Mouse (Mus musculus) large intestine, adult 2 months (tissue): Measurements from ENCODE around the gene Olfr1258. TPM values are rescaled to one million over a fixed set of nuclear protein-coding genes. Genes with fewer than 3 reads are reported as not detected.
"Not testable (repeated sequence)": the region's sequence is repeated elsewhere in the genome, so short reads cannot be mapped to it uniquely, and the experiment has no call there.

ENCODE experiments used
- DNase-seq: peaks from one replicate; pipeline ENCODE4 v3.0.0-alpha.2; 2012; ENCODE audit warnings: low read depth, low spot score
- WGBS: fragments of 180-500 bp; shearing (Covaris S2); methylation state at CpG from one replicate; pipeline ENCODE4 v1.1.7; 2018; 5-methylcytosine and 5-hydroxymethylcytosine counted together
- polyA plus RNA-seq: library from polyadenylated mRNA; depleted of rRNA; stranded (reverse); fragments of >200 nt; gene quantifications from 2 replicates; pipeline ENCODE4 v1.2.3, GENCODE M21; 2012; rRNA removed

Gene Olfr1258
- not detected in 2 replicates for polyA plus RNA-seq

DNA sequence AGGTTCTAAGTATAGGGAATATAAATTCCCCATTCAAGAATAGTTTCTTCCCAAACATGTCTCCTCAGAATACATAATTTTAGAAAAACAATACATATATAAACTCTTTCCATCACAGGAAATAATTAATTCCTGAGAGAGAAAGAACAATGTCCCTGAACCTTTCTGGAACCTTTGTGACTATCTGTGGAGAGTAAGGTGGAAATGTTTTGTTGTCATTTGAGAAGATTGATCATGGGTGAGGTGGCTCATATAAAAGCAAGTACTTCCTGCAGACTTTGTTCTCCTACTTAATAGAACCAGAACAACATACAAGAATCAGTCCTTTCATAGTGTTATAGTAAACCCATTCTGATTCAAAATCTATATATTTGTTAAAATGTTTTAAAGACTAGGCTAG is at the start of gene Olfr1258:
Olfr1258 (plus strand) TSS at position 301 of the 400 bp plus-strand sequence.
- DNase-seq: no peak

DNA sequence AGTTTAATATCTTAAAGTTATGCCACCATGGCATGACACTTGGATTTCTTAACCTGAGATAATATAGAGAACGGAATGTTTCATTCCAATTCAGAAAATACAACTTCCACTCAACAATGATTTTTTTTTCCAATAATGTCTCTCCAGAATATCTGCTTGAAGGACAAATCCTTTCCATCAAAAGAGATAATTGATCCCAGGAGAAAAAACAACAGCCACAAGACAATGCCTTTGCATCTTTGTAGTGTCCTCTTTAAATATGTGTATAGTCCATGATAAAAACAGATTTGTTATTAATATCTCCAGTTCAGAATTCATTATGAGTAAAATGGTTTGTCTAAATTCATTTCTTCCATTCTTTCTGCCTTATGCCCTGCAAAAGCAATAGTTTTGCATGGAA is 49.0 kb upstream of the Olfr1258 start, which contains the start of gene Olfr1257:
Olfr1257 (plus strand) TSS at position 301 of the 400 bp plus-strand sequence.
- 85% methylated on average over 1 of the region's 1 CpGs for whole genome bisulfite sequencing
- DNase-seq: no peak

DNA sequence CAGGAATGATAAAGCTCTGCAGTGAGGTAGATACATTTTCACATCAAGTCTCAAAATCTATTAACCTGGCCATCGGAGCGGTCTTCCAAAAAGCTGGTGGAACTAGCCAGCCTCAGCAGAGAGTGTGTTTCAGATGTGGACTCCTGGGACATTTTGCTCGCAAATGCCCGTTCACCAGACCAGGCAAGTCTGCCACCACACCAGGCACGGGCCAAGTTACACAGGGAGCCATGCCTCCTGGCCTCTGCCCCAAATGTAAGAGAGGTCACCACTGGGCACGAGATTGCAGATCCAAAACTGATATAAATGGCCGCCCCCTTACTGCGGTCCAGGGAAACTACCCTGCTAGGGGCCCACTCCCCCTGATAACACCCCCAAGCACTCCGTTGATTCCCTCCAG is 14.5 kb upstream of the Olfr1258 start:
- not testable (repeated sequence) for DNase-seq
- WGBS: 90% methylated on average over 9 of the region's 9 CpGs

DNA sequence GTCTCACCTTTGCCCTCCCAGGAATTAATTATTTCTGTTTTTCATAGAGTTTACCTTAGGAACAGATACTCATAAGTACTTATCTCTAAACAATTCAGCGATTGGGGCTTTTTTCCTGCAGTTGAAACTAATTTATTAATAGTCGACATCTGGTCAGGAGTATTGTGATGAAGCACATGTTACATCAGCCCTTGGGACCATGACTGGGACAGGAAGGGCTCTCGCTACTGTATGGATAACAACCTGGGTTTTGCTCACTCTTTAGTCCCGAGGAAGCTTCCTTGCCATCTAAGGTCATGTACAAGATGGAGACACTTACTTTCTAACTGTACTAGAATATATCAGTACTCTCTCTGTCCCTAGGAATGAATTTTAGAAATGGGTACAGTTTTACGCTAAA is 21.5 kb downstream of the Olfr1258 start, which contains the start of gene Olfr1259:
Olfr1259 (minus strand) TSS at position 101 of the 400 bp plus-strand sequence.
- WGBS: 80% methylated on average over 5 of the region's 5 CpGs
- DNase-seq: no peak

DNA sequence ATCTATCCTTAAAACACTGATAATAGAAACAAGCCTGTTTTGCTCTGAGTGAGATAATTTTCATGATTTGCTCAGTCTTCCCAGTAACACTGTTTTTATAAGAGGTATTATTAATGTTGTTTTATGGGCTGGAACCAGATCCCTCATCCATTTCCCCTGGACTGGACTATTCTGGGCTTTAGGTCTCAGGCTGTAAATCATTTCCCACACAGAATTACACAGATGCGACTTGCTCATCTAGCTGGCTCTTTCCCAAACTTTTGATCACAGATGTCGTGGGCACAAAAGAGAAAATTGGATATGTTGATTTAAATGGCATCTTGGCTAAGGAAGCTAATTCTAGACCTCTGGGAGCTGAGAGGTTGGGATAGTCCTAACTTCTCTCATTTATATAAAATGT is 47.1 kb downstream of the Olfr1258 start, which contains the start of gene Olfr1260:
Olfr1260 (plus strand) TSS at position 157 of the 400 bp plus-strand sequence.
- no peak for DNase-seq
- 26% methylated on average over 2 of the region's 2 CpGs for WGBS

DNA sequence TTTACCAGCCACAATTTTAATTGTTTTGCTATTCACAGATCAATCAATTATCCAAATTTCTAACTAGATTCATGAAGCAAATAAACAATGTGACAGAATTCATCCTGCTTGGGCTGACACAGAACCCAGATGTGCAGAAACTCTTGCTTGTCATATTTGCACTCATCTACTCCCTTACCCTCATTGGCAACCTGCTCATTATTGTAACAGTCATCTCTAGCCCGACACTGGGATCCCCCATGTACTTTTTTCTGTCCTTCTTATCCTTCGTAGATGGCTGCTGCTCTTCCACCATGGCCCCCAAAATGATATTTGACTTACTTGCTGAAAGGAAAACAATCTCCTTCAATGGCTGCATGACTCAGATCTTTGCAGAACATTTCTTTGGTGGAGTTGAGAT is 50.6 kb downstream of the Olfr1258 start:
- no peak for DNase-seq
- WGBS: 81% methylated on average over 2 of the region's 2 CpGs

Other genes with a start within 250 kb of the Olfr1258 start
- not detected in 2 replicates for gene Olfr1252, start 202.3 kb upstream of the Olfr1258 start, polyA plus RNA-seq
- not detected in 2 replicates for gene Olfr1253, start 170.2 kb upstream of the Olfr1258 start, polyA plus RNA-seq
- not detected in 2 replicates for gene Olfr1254, start 133.7 kb upstream of the Olfr1258 start, polyA plus RNA-seq
- gene Olfr1255, start 115.3 kb upstream of the Olfr1258 start, polyA plus RNA-seq: not detected in 2 replicates
- not detected in 2 replicates for gene Olfr1256, start 85.8 kb upstream of the Olfr1258 start, polyA plus RNA-seq
- not detected in 2 replicates for gene Olfr48, start 79.1 kb upstream of the Olfr1258 start, polyA plus RNA-seq
- gene Olfr1257, start 48.9 kb upstream of the Olfr1258 start, polyA plus RNA-seq: not detected in 2 replicates
- 0.12 TPM in 1 of 2 replicates, not detected in the other for gene Olfr1259, start 21.4 kb downstream of the Olfr1258 start, polyA plus RNA-seq
- gene Olfr1260, start 47.0 kb downstream of the Olfr1258 start, polyA plus RNA-seq: not detected in 2 replicates
- not detected in 2 replicates for gene Olfr1261, start 63.9 kb downstream of the Olfr1258 start, polyA plus RNA-seq
- gene Olfr1262, start 72.8 kb downstream of the Olfr1258 start, polyA plus RNA-seq: not detected in 2 replicates
- not detected in 2 replicates for gene Olfr1263, start 84.8 kb downstream of the Olfr1258 start, polyA plus RNA-seq
- gene Olfr1264, start 98.3 kb downstream of the Olfr1258 start, polyA plus RNA-seq: not detected in 2 replicates
- not detected in 2 replicates for gene Olfr1265, start 108.0 kb downstream of the Olfr1258 start, polyA plus RNA-seq
- not detected in 2 replicates for gene Olfr140, start 136.3 kb downstream of the Olfr1258 start, polyA plus RNA-seq
- not detected in 2 replicates for gene Olfr1269, start 194.1 kb downstream of the Olfr1258 start, polyA plus RNA-seq
- not detected in 2 replicates for gene Olfr32, start 215.0 kb downstream of the Olfr1258 start, polyA plus RNA-seq
- not detected in 2 replicates for gene Olfr1270, start 225.8 kb downstream of the Olfr1258 start, polyA plus RNA-seq